Mouse (Mus musculus) thymus, adult 2 months (tissue): Measurements from ENCODE around the gene Cstb.

ENCODE experiments used
- CTCF ChIP-seq: fragments of 200-500 bp; IDR thresholded peaks from 2 replicates; pipeline ENCODE4 v1.5.1; 2012; ENCODE audit warnings: mild to moderate bottlenecking, control low read depth, low read length, moderate library complexity, borderline replicate concordance; ENCODE audit not compliant: control insufficient read depth, poor library complexity, insufficient read depth; ENCODE audit errors: extremely low read depth
- POLR2A ChIP-seq: fragments of 200-500 bp; IDR thresholded peaks from 2 replicates; pipeline ENCODE4 v1.6.1; 2012; ENCODE audit warnings: mild to moderate bottlenecking, low read length, control low read depth, moderate library complexity; ENCODE audit not compliant: control insufficient read depth, poor library complexity, insufficient read depth; ENCODE audit errors: extremely low read depth

- TF ChIP-seq CTCF (no peak), POLR2A (no peak)
Observed at GRCm38 (mm10) chr10:78388216-78388980, 37.1 kb upstream of the Cstb start.
